Mouse (Mus musculus): Measurements from ENCODE around the gene Rab44. TPM values are rescaled to one million over a fixed set of nuclear protein-coding genes. Genes with fewer than 3 reads are reported as not detected.
"Not testable (repeated sequence)": the region's sequence is repeated elsewhere in the genome, so short reads cannot be mapped to it uniquely, and the experiment has no call there.

The Rab44 gene
- total RNA-seq (2014; rRNA removed) (1.2 TPM in 2 replicates), polyA plus RNA-seq (2015; fragmentation: Nextera tagmentation; extraction: Ambion mirVana) (0.05 and 0.20 TPM in 2 replicates)

DNA sequence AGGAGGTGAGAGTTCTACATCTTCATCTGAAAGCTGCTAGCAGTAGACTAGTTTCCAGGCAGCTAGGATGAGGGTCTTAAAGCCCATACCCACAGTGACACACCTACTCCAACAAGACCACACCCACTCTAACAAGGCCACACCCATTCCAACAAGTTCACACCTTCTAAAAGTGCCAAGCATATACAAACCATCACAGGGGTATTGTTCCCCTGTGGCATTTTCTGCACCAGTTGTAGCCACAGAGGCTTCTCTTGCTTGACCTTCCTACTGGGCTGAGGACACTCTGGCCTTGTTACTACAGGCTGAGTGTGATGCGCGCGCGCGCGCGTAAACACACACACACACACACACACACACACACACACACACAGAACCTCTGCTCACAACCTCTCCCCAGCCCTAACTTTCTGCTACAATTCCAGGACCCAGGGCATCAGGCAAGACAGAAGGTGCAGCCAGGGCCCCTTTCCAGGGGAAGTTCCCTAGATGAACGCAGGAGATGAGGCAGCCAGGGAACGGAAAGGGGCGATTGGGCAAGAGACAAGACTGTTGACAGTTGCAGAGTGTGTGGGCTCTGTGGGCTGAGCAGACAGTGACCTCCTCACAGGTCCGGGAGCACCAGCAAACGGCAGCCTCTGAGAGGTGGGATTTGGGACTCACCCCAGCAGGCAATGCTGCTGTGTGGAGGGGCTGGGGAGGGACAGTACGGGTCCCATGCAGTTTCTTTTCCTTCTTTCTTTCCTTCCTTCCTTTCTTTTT lies at the start of gene Rab44:
Rab44 (plus strand) TSS at position 555 of the 762 bp plus-strand sequence.
- DNase-seq (ENCODE audit: low spot score) (no peak), ATAC-seq (no peak)
- no peak within 1 kb of the TSS for H3K27ac ChIP-seq
- no peaks in the 10 kb centered on the region for H3K36me3 ChIP-seq (ENCODE audit: insufficient read depth, low read length)
- H3K9ac ChIP-seq (replicated peaks; ENCODE audit: low read length) = no peak within 1 kb of the TSS
- H3K9me3 ChIP-seq (ENCODE audit: low read length) = no peaks in the 10 kb centered on the region
- H3K4me2 ChIP-seq (ENCODE audit: low read depth, low read length) = no peak within 1 kb of the TSS
- 91% methylated on average over 13 of the region's 13 CpGs for WGBS
- no peak for TF ChIP-seq CTCF (IDR thresholded peaks at IDR 0.05; ENCODE audit: low read depth)
- no peaks in the 10 kb centered on the region for H3K27me3 ChIP-seq (ENCODE audit: insufficient read depth, low read length)
- no peaks in the 10 kb centered on the region for H3K4me1 ChIP-seq (ENCODE audit: insufficient read depth, low read length)
- no peak within 1 kb of the TSS for H3K4me3 ChIP-seq (ENCODE audit: low read length)

- WGBS = 81% methylated on average over 21 of the region's 21 CpGs
- DNase-seq (ENCODE audit: low spot score) (no peak), ATAC-seq (no peak)
- no peak for TF ChIP-seq CTCF (IDR thresholded peaks at IDR 0.05; ENCODE audit: low read depth)
- H3K4me1 ChIP-seq (ENCODE audit: insufficient read depth, low read length) = no peaks in the 10 kb centered on the region
- H3K36me3 ChIP-seq (ENCODE audit: insufficient read depth, low read length) = no peaks in the 10 kb centered on the region
- no peaks in the 10 kb centered on the region for H3K27me3 ChIP-seq (ENCODE audit: insufficient read depth, low read length)
- no peak overlapping the region for H3K4me2 ChIP-seq (ENCODE audit: low read depth, low read length)
- no peak overlapping the region for H3K9ac ChIP-seq (replicated peaks; ENCODE audit: low read length)
- no peak overlapping the region for H3K27ac ChIP-seq
- no peaks in the 10 kb centered on the region for H3K9me3 ChIP-seq (ENCODE audit: low read length)
- H3K4me3 ChIP-seq (ENCODE audit: low read length) = no peak overlapping the region
Observed at GRCm38 (mm10) chr17:29065245-29065940, 48.6 kb upstream of the Rab44 start.

GRCm38 (mm10) chr17:29065971-29066370 lies 48.0 kb upstream of the Rab44 start:
- no peaks in the 10 kb centered on the region for H3K4me1 ChIP-seq (ENCODE audit: insufficient read depth, low read length)
- H3K9me3 ChIP-seq (ENCODE audit: low read length) = no peaks in the 10 kb centered on the region
- no peak overlapping the region for H3K9ac ChIP-seq (replicated peaks; ENCODE audit: low read length)
- H3K36me3 ChIP-seq (ENCODE audit: insufficient read depth, low read length) = no peaks in the 10 kb centered on the region
- no peak for TF ChIP-seq CTCF (IDR thresholded peaks at IDR 0.05; ENCODE audit: low read depth)
- DNase-seq (ENCODE audit: low spot score) (no peak), ATAC-seq (no peak)
- no peak overlapping the region for H3K4me3 ChIP-seq (ENCODE audit: low read length)
- H3K27ac ChIP-seq = no peak overlapping the region
- H3K27me3 ChIP-seq (ENCODE audit: insufficient read depth, low read length) = no peaks in the 10 kb centered on the region
- WGBS = 96% methylated on average over 3 of the region's 3 CpGs
- H3K4me2 ChIP-seq (ENCODE audit: low read depth, low read length) = no peak overlapping the region

- H3K4me2 ChIP-seq (ENCODE audit: low read depth, low read length); H3K4me1 ChIP-seq (ENCODE audit: insufficient read depth, low read length); H3K4me3 ChIP-seq (ENCODE audit: low read length); H3K9ac ChIP-seq (replicated peaks; ENCODE audit: low read length); H3K27me3 ChIP-seq (ENCODE audit: insufficient read depth, low read length); DNase-seq (ENCODE audit: low spot score); ATAC-seq; H3K36me3 ChIP-seq (ENCODE audit: insufficient read depth, low read length); H3K9me3 ChIP-seq (ENCODE audit: low read length); H3K27ac ChIP-seq: not testable (repeated sequence)
- WGBS = 74% methylated on average over 3 of the region's 3 CpGs
Observed at GRCm38 (mm10) chr17:29067416-29067815, 46.5 kb upstream of the Rab44 start.

- Histone ChIP-seq H3K4me3 (ENCODE audit: low read length) (no peak overlapping the region), H3K27me3 (ENCODE audit: insufficient read depth, low read length) (no peaks in the 10 kb centered on the region), H3K4me2 (ENCODE audit: low read depth, low read length) (no peak overlapping the region), H3K36me3 (ENCODE audit: insufficient read depth, low read length) (no peaks in the 10 kb centered on the region), H3K27ac (no peak overlapping the region), H3K9ac (replicated peaks; ENCODE audit: low read length) (no peak overlapping the region), H3K9me3 (ENCODE audit: low read length) (no peaks in the 10 kb centered on the region), H3K4me1 (ENCODE audit: insufficient read depth, low read length) (peaks cover 4% of the 10 kb centered on the region)
- 56% methylated on average over 5 of the region's 5 CpGs for WGBS
- no peak for DNase-seq (ENCODE audit: low spot score)
- TF ChIP-seq CTCF (IDR thresholded peaks at IDR 0.05; ENCODE audit: low read depth) = no peak
- ATAC-seq = no peak
Observed at GRCm38 (mm10) chr17:29067847-29068246, 46.1 kb upstream of the Rab44 start.

- Histone ChIP-seq H3K27ac (no peak overlapping the region), H3K27me3 (ENCODE audit: insufficient read depth, low read length) (no peaks in the 10 kb centered on the region), H3K4me2 (ENCODE audit: low read depth, low read length) (no peak overlapping the region), H3K4me3 (ENCODE audit: low read length) (no peak overlapping the region), H3K36me3 (ENCODE audit: insufficient read depth, low read length) (no peaks in the 10 kb centered on the region), H3K4me1 (ENCODE audit: insufficient read depth, low read length) (peaks cover 9% of the 10 kb centered on the region), H3K9ac (replicated peaks; ENCODE audit: low read length) (no peak overlapping the region), H3K9me3 (ENCODE audit: low read length) (no peaks in the 10 kb centered on the region)
- no peak for TF ChIP-seq CTCF (IDR thresholded peaks at IDR 0.05; ENCODE audit: low read depth)
- no peak for ATAC-seq
- DNase-seq (ENCODE audit: low spot score) = no peak
- WGBS = 73% methylated on average over 10 of the region's 10 CpGs
Observed at GRCm38 (mm10) chr17:29069063-29069462, 44.9 kb upstream of the Rab44 start.

DNA sequence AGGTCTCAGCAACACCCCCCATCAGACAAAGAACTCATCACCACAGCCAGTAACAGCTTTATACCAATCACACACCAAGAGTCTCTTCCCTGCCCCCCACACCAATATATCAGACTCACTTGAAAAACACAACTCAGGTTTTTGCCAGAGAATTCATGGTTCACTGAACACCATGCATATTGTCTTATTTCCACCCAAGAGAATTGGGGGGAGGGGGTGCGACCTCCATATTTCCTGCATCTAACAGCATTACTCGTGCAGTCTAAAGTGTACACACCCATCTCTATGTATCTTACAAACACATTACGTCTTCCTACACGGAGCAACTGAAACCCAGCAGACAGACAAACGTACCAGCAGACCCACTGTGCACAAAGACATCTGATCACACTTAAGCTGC lies 42.1 kb upstream of the Rab44 start:
- DNase-seq (ENCODE audit: low spot score) (no peak), ATAC-seq (no peak)
- Histone ChIP-seq H3K4me1 (ENCODE audit: insufficient read depth, low read length) (peaks cover 9% of the 10 kb centered on the region), H3K27ac (no peak overlapping the region), H3K4me2 (ENCODE audit: low read depth, low read length) (no peak overlapping the region), H3K4me3 (ENCODE audit: low read length) (no peak overlapping the region), H3K9me3 (ENCODE audit: low read length) (no peaks in the 10 kb centered on the region), H3K27me3 (ENCODE audit: insufficient read depth, low read length) (no peaks in the 10 kb centered on the region), H3K36me3 (ENCODE audit: insufficient read depth, low read length) (no peaks in the 10 kb centered on the region), H3K9ac (replicated peaks; ENCODE audit: low read length) (no peak overlapping the region)
- 81% methylated on average over 5 of the region's 5 CpGs for WGBS
- no peak for TF ChIP-seq CTCF (IDR thresholded peaks at IDR 0.05; ENCODE audit: low read depth)

Data from hindbrain, postnatal 0 days (tissue).